Mouse (Mus musculus): ENCODE measurements around the gene Cts7.

Gene Cts7

GRCm38 (mm10) chr13:61358097-61358496 is at the start of gene Cts7:
Gene Cts7, minus strand, starts transcription at chr13:61358197.
- no peak for DNase-seq (ENCODE audit: low read depth)

All from NIH3T3 (cell line).